Mouse (Mus musculus): ENCODE data around the gene Smu1.

- TF ChIP-seq CTCF (IDR thresholded peaks at IDR 0.05; ENCODE audit: low read depth) (no peak), EP300 (IDR thresholded peaks at IDR 0.05; ENCODE audit: low read depth) (no peak)
Observed at GRCm38 (mm10) chr4:40801908-40802307, 44.2 kb upstream of the Smu1 start.

Measured in liver, embryonic 14.5 days (tissue).